In the genomic region with DNA sequence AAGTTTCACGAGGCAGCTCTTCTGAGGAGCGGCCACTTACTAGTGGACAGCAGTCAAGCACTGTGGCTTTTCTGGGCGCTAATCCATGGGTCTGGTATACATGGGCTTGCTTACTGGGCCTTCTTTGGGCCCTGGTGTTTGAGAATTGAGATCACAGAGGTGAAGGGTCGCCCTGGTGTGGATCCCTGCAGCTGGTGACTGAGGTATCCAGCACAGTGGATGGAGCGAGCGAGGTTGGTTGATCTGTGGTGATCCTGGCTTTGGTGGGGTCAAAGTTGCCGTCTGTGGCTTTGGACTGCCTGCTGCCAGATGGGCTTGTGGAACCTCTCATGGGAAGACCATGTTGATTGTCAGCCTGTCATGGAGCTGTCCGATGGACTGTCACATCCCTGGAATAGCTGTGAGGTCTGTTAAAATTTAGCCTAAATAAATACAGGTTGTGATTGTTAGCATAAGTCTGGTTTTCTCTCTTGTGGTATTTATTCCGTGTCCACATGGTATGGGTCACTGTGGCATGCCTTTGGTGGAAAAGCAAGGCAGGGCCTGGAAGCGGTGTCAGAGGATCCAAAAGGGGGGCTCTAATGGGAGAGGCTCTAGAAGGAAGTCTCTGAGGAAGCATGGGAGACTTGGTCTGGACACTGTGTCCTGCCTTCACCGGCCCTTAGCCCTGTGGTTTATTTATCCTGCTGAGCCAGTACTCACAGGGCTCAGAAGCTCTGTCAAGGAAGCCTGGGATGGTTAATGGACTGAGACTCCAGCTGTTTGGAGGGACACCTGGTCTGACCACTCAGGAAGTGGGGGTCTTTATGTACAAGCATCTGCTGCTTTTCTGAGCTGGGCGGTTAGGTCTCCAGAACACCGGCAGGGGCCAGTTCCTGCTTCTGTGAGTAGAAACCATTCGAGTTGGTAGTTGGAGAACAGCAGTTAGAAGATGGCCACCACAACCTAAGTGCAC, we compare ENCODE assay signal across 16 mouse cellular contexts. TPM values are rescaled to one million over a fixed set of nuclear protein-coding genes. Genes with fewer than 3 reads are reported as not detected.
DNase-seq lines count a peak whose midpoint lies in the region; ATAC-seq and TF ChIP-seq lines count a peak whose summit lies in the region.
"Had no signal": no experiment of that assay in that cellular context is flagged by ENCODE, and none has a peak within 500 bp of the region (broad histone marks: within the 10 kb centered on the region; RNA-seq: fewer than 3 reads in every experiment).

No protein-coding gene starts in this region.

- DNase-seq in liver, adult 2 months (ENCODE audit: extremely low read depth, low read depth, low spot score) = peak; percentile 80
- no peak for DNase-seq in liver
- DNase-seq in liver, embryonic 13.5 days = no peak
- peak; percentile 42 for DNase-seq in splenic B cell, adult 2 months (ENCODE audit: low read depth, low spot score)
- no peak for DNase-seq in layer of hippocampus, postnatal 36 days
- no peak for DNase-seq in embryo, embryonic 10 days (ENCODE audit: low spot score)
- DNase-seq: cerebellum, postnatal 10 days; kidney, postnatal 4 days; left cerebral cortex, postnatal 4 days had no signal

- ATAC-seq in liver, embryonic 13.5 days (ENCODE audit: low read depth) = peak; percentile 54

- peaks cover 44% of the 10 kb centered on the region for H3K79me2 ChIP-seq in liver, adult 2 months (ENCODE audit: control insufficient read depth, insufficient read depth, low read length)

- 37% methylated on average over 14 of the region's 14 CpGs for whole genome bisulfite sequencing in liver, adult 2 months
- 59% methylated on average over 14 of the region's 14 CpGs for WGBS in bone marrow, adult 2 months
- WGBS in liver, embryonic 13.5 days (ENCODE audit: insufficient replicate concordance) = 54% methylated on average over 14 of the region's 14 CpGs

- TF ChIP-seq CTCF in liver, adult 2 months (IDR thresholded peaks at IDR 0.05; ENCODE audit: low read depth, low read length) = no peak
- no peak for TF ChIP-seq CTCF in bone marrow, adult 2 months (IDR thresholded peaks at IDR 0.05; ENCODE audit: control insufficient read depth, insufficient read depth, low read length)

- H3K9ac ChIP-seq in liver, adult 2 months (ENCODE audit: low read depth, low read length) = no peak overlapping the region
- no peak overlapping the region; the same call in 1 of the 2 replicates for H3K9ac ChIP-seq in liver, embryonic 13.5 days
- H3K9ac ChIP-seq: midbrain, embryonic 12.5 days had no signal

- no peak overlapping the region for H3K4me3 ChIP-seq in liver, adult 2 months (ENCODE audit: insufficient read depth, low read depth, low read length)
- no peak overlapping the region for H3K4me3 ChIP-seq in bone marrow, adult 2 months (replicated peaks; ENCODE audit: control insufficient read depth, low read depth, low read length)
- no peak overlapping the region for H3K4me3 ChIP-seq in liver, embryonic 13.5 days (replicated peaks)
- H3K4me3 ChIP-seq: hindbrain, embryonic 10.5 days; midbrain, embryonic 12.5 days had no signal

- H3K36me3 ChIP-seq in liver, adult 2 months (ENCODE audit: control insufficient read depth, insufficient read depth, low read length) = no peaks in the 10 kb centered on the region
- no peaks in the 10 kb centered on the region for H3K36me3 ChIP-seq in liver, embryonic 13.5 days
- H3K36me3 ChIP-seq in splenic B cell, adult 2 months (ENCODE audit: control insufficient read depth, insufficient read depth, low read length, poor library complexity, severe bottlenecking) = no peaks in the 10 kb centered on the region
- H3K36me3 ChIP-seq: midbrain, embryonic 12.5 days had no signal

- no peaks in the 10 kb centered on the region for H3K27me3 ChIP-seq in liver, adult 2 months (ENCODE audit: control insufficient read depth, insufficient read depth, low read length)
- H3K27me3 ChIP-seq in liver, embryonic 13.5 days = no peaks in the 10 kb centered on the region
- no peaks in the 10 kb centered on the region for H3K27me3 ChIP-seq in splenic B cell, adult 2 months (ENCODE audit: control insufficient read depth, insufficient read depth, low read length, poor library complexity, severe bottlenecking)
- H3K27me3 ChIP-seq: midbrain, embryonic 12.5 days had no signal

- no peak overlapping the region for H3K4me2 ChIP-seq in liver, embryonic 13.5 days
- H3K4me2 ChIP-seq: midbrain, embryonic 12.5 days had no signal

- H3K27ac ChIP-seq in liver, adult 2 months (replicated peaks; ENCODE audit: insufficient read depth, low read depth, low read length) = peak overlapping the region; percentile 65
- peak overlapping the region; percentile 70 for H3K27ac ChIP-seq in bone marrow, adult 2 months (ENCODE audit: control insufficient read depth, insufficient read depth, low read depth, low read length, poor library complexity)
- peak overlapping the region; percentile 55 for H3K27ac ChIP-seq in liver, embryonic 13.5 days
- H3K27ac ChIP-seq: hindbrain, embryonic 10.5 days; midbrain, embryonic 12.5 days had no signal

- no peak for TF ChIP-seq POLR2A in liver, adult 2 months (IDR thresholded peaks at IDR 0.05; ENCODE audit: extremely low read depth, insufficient read depth, low read length)
- no peak for TF ChIP-seq POLR2A in bone marrow, adult 2 months (IDR thresholded peaks at IDR 0.05; ENCODE audit: borderline replicate concordance, control insufficient read depth, low read depth, low read length)

- H3K9me3 ChIP-seq in liver, embryonic 13.5 days (replicated peaks) = no peaks in the 10 kb centered on the region
- H3K9me3 ChIP-seq: hindbrain, embryonic 10.5 days; midbrain, embryonic 12.5 days had no signal

- H3K4me1 ChIP-seq in liver, adult 2 months (ENCODE audit: control insufficient read depth, insufficient read depth, low read length) = peaks cover 17% of the 10 kb centered on the region
- H3K4me1 ChIP-seq in bone marrow, adult 2 months (ENCODE audit: control insufficient read depth, insufficient read depth, low read length) = peaks cover 6% of the 10 kb centered on the region
- H3K4me1 ChIP-seq in liver, embryonic 13.5 days (replicated peaks) = peaks cover 34% of the 10 kb centered on the region

RNA-seq across cellular contexts. Expression of gene Bcr, which starts 18.1 kb away (rescaled TPM):
- 7.5 and 12.0 TPM in 2 replicates for total RNA-seq in liver, adult 2 months (2014; rRNA removed)
- 14.4 and 14.7 TPM in 2 replicates for polyA plus RNA-seq in liver, adult 2 months (2012; rRNA removed)
- 10.9 and 26.6 TPM in 2 replicates for polyA plus RNA-seq in bone marrow, adult 2 months (2011; ENCODE audit: insufficient read depth, insufficient read length, low replicate concordance, missing spikeins)
- polyA plus RNA-seq in liver, embryonic 13.5 days (2015; fragmentation: Nextera tagmentation; extraction: Ambion mirVana) = 1.4 and 1.6 TPM in 2 replicates
- total RNA-seq in layer of hippocampus, postnatal 36 days (2021) = 100 to 1,000 TPM; 121 to 133 TPM

RNA-seq across cellular contexts. Expression of gene Rab36, which starts 41.6 kb away (rescaled TPM):
- 0.18 and 0.34 TPM in 2 replicates for total RNA-seq in liver, adult 2 months (2014; rRNA removed)
- polyA plus RNA-seq in liver, adult 2 months (2012; rRNA removed) = 0.34 and 0.70 TPM in 2 replicates
- polyA plus RNA-seq in bone marrow, adult 2 months (2011; ENCODE audit: insufficient read depth, insufficient read length, low replicate concordance, missing spikeins) = 4.7 and 9.9 TPM in 2 replicates
- polyA plus RNA-seq in liver, embryonic 13.5 days (2015; fragmentation: Nextera tagmentation; extraction: Ambion mirVana) = 2.1 and 2.5 TPM in 2 replicates
- total RNA-seq in layer of hippocampus, postnatal 36 days (2021) = 10 to 100 TPM; 30.4 to 32.2 TPM

RNA-seq across cellular contexts. Expression of gene Rsph14, which starts 46.1 kb away (rescaled TPM):
- not detected in 2 replicates for total RNA-seq in liver, adult 2 months (2014; rRNA removed)
- not detected in 2 replicates for polyA plus RNA-seq in liver, adult 2 months (2012; rRNA removed)
- not detected in 2 replicates for polyA plus RNA-seq in bone marrow, adult 2 months (2011; ENCODE audit: insufficient read depth, insufficient read length, low replicate concordance, missing spikeins)
- polyA plus RNA-seq in liver, embryonic 13.5 days (2015; fragmentation: Nextera tagmentation; extraction: Ambion mirVana) = not detected in 2 replicates
- 1 to 10 TPM in 1 of 2 experiments, not detected in 1; 1.1 TPM for total RNA-seq in layer of hippocampus, postnatal 36 days (2021)
- polyA plus RNA-seq: embryonic facial prominence, embryonic 11.5 days; heart, embryonic 14.5 days; intestine, embryonic 14.5 days; midbrain, embryonic 12.5 days; urinary bladder, adult 2 months had no signal

Comparison
In these comparisons a context has a peak if more than half of its experiments do, and no peak if none do; other contexts are left out.
1. DNase-seq: peak in liver, adult 2 months (single experiment) and splenic B cell, adult 2 months (single experiment); none in liver (single experiment), liver, embryonic 13.5 days (single experiment), layer of hippocampus, postnatal 36 days (0 of 2) and embryo, embryonic 10 days (single experiment).
2. Peak in every context shown above with its lines, with median percentiles within 50 percentile points of each other: H3K27ac ChIP-seq.